Mouse (Mus musculus) embryonic facial prominence, embryonic 10.5 days (tissue): ENCODE results near the gene Bcl2l13. TPM values are rescaled to one million over a fixed set of nuclear protein-coding genes. Genes with fewer than 3 reads are reported as not detected.

ENCODE experiments used
- DNase-seq: peaks from one replicate; pipeline ENCODE4 v3.0.0-alpha.2; 2017; ENCODE audit warnings: low spot score
- H3K27ac ChIP-seq: fragments of 300-500 bp; sonication (generic); replicated peaks from 2 replicates; pipeline ENCODE4 v1.5.1; 2016; ENCODE audit warnings: mild to moderate bottlenecking
- H3K27me3 ChIP-seq: fragments of 300-500 bp; sonication (generic); replicated peaks from 2 replicates; pipeline ENCODE4 v1.6.1; 2016; ENCODE audit warnings: low read depth, mild to moderate bottlenecking; ENCODE audit not compliant: poor library complexity, severe bottlenecking
- H3K36me3 ChIP-seq: fragments of 300-500 bp; sonication (generic); replicated peaks from 2 replicates; pipeline ENCODE4 v1.6.1; 2016; ENCODE audit warnings: mild to moderate bottlenecking, moderate library complexity
- H3K4me1 ChIP-seq: fragments of 300-500 bp; sonication (generic); 2 replicates; pipeline ENCODE4 v1.6.1; 2016
- H3K4me3 ChIP-seq: fragments of 300-500 bp; sonication (generic); 2 replicates; pipeline ENCODE4 v1.5.1; 2016; ENCODE audit warnings: mild to moderate bottlenecking, moderate library complexity
- H3K9me3 ChIP-seq: fragments of 300-500 bp; sonication (generic); 2 replicates; pipeline ENCODE4 v1.6.1; 2016; ENCODE audit warnings: mild to moderate bottlenecking
- WGBS: fragments of 180-500 bp; shearing (Covaris S2); methylation state at CpG from one replicate; pipeline ENCODE4 v1.1.7; 2016; 5-methylcytosine and 5-hydroxymethylcytosine counted together
- polyA plus RNA-seq: library from polyadenylated mRNA; unstranded; fragments of >200 nt; fragmentation: Nextera tagmentation; extraction: Ambion mirVana; gene quantifications from 2 replicates; pipeline ENCODE4 v1.2.1, GENCODE M21; 2016

Gene Bcl2l13
- polyA plus RNA-seq, 1 experiment from 2014 or later = 45.1 TPM

GRCm38 (mm10) chr6:120927765-120928164 lies 91.8 kb downstream of the Bcl2l13 start:
- Histone ChIP-seq H3K4me1 (0 out of 2 replicates have a peak, but pooled peaks cover 3% of the 10 kb centered on the region), H3K36me3 (peaks cover 11% of the 10 kb centered on the region), H3K4me3 (no peak overlapping the region), H3K27ac (no peak overlapping the region), H3K27me3 (no peaks in the 10 kb centered on the region), H3K9me3 (no peaks in the 10 kb centered on the region)
- 73% methylated on average over 3 of the region's 3 CpGs for WGBS
- DNase-seq = no peak

- Histone ChIP-seq H3K36me3 (peaks cover 26% of the 10 kb centered on the region), H3K4me1 (0 out of 2 replicates have a peak, but pooled peaks cover 3% of the 10 kb centered on the region), H3K27me3 (no peaks in the 10 kb centered on the region), H3K9me3 (no peaks in the 10 kb centered on the region), H3K27ac (no peak overlapping the region), H3K4me3 (no peak overlapping the region)
- 48% methylated on average over 1 of the region's 1 CpGs for WGBS
- no peak for DNase-seq
These were observed 93.4 kb downstream of the Bcl2l13 start for GRCm38 (mm10) chr6:120929421-120929820.

DNA sequence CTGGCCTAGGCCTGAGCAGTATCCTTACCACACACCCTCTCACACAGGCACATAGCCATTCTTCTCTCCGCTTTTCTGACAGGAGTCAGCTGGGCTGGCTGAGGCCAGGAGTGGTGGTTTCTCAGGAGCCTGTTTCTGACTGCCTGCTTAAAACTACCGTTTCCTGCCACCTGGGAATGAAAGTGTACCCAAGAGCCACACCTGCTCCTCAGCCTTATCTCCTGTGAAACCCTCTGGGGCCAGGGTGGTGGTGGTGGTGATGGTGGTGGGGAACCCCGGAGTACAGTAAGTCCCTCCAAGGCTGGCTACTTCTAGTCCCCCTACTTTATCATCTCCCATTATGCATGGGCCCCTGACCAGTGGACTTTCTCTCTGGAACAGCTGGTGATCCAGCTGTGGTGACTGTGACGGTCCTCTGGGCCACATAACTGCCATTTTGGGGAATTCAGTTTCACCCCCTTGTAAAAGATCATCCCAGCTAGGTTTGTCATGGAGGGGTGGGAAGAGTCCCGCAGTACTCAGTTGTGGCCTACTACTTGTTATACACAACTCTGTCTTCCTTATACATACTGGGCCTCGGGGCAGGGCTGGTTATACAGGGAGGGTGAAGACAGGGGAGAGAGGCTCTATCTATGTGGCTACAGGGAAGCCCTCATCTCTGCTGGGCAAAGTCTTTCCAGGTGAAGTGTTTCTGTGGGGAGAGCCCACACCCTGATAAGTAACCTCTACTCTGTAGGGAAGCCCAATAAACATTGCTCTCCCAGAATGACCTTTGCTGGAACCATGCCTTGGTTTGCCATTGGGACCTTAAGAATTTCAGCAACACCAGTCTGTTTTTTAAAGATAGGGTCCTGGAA lies 94.7 kb downstream of the Bcl2l13 start:
- 84% methylated on average over 6 of the region's 6 CpGs for WGBS
- Histone ChIP-seq H3K36me3 (peaks cover 33% of the 10 kb centered on the region), H3K27me3 (no peaks in the 10 kb centered on the region), H3K4me1 (0 out of 2 replicates have a peak, but pooled peaks cover 3% of the 10 kb centered on the region), H3K9me3 (no peaks in the 10 kb centered on the region), H3K4me3 (no peak overlapping the region), H3K27ac (no peak overlapping the region)
- no peak for DNase-seq

DNA sequence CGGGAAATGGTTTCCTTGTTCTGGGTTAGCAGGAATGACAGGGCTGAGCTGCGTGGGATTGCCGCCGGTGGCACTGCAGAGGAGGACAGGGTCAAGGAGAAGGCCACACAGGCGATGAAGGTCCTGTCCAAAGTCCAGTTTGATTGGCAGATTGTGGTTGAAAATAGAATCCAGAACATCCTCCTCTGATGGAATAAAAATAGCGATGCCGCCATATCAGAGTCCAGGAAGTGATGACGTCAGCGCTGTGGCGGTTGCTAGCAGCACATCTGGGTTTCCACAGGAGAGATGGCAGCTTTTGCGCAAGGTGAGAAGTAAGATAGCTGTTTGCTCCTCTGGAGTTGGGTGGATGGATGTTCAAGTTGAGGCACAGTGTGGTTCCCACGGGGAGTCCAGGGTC lies 96.6 kb downstream of the Bcl2l13 start:
- Histone ChIP-seq H3K4me3 (no peak overlapping the region), H3K27ac (no peak overlapping the region), H3K4me1 (0 out of 2 replicates have a peak, but pooled peaks cover 3% of the 10 kb centered on the region), H3K9me3 (no peaks in the 10 kb centered on the region), H3K27me3 (no peaks in the 10 kb centered on the region), H3K36me3 (peaks cover 33% of the 10 kb centered on the region)
- WGBS = 92% methylated on average over 12 of the region's 12 CpGs
- DNase-seq = no peak

- Histone ChIP-seq H3K9me3 (no peaks in the 10 kb centered on the region), H3K4me1 (peaks cover 10% of the 10 kb centered on the region), H3K36me3 (peaks cover 33% of the 10 kb centered on the region), H3K27me3 (no peaks in the 10 kb centered on the region), H3K27ac (no peak overlapping the region), H3K4me3 (no peak overlapping the region)
- DNase-seq = no peak
- WGBS = 87% methylated on average over 7 of the region's 7 CpGs
These were observed 97.7 kb downstream of the Bcl2l13 start for GRCm38 (mm10) chr6:120933670-120934069.

DNA sequence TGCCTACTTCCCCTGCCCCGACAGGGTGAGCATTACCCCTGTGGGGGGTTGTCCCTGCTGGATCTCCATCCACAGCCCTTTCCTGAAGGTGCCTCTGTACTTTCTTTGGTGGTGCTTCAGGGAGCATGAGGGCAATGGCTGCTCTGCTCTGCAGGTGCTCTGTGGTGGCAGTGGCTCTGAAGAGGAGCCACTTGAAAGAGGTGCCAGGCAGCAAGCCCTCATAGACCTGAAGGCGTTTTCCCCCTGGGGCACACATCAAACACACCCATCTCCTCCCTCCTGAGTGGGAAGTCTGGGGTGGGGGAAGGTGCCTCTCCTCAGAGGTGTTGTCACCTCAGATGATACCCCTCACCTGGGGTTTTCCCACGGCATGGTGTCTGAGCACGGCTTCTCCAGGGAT lies 98.2 kb downstream of the Bcl2l13 start:
- no peaks in the 10 kb centered on the region for H3K27me3 ChIP-seq
- WGBS = 85% methylated on average over 4 of the region's 4 CpGs
- H3K36me3 ChIP-seq = peaks cover 33% of the 10 kb centered on the region
- no peak for DNase-seq
- H3K9me3 ChIP-seq = no peaks in the 10 kb centered on the region
- H3K4me3 ChIP-seq = no peak overlapping the region
- H3K27ac ChIP-seq = no peak overlapping the region
- peaks cover 10% of the 10 kb centered on the region for H3K4me1 ChIP-seq

GRCm38 (mm10) chr6:120937104-120937617 lies 101.1 kb downstream of the Bcl2l13 start:
- 83% methylated on average over 16 of the region's 16 CpGs for WGBS
- peaks cover 28% of the 10 kb centered on the region for H3K36me3 ChIP-seq

GRCm38 (mm10) chr6:120937999-120938608 lies 102.1 kb downstream of the Bcl2l13 start:
- no peak overlapping the region for H3K4me3 ChIP-seq
- peaks cover 10% of the 10 kb centered on the region for H3K4me1 ChIP-seq
- peaks cover 19% of the 10 kb centered on the region for H3K36me3 ChIP-seq
- H3K9me3 ChIP-seq = no peaks in the 10 kb centered on the region
- H3K27ac ChIP-seq = no peak overlapping the region
- no peaks in the 10 kb centered on the region for H3K27me3 ChIP-seq
- 79% methylated on average over 11 of the region's 11 CpGs for WGBS
- DNase-seq = no peak

More at GRCm38 (mm10) chr6:120937104-120937617, 101.1 kb downstream of the Bcl2l13 start:
- no peak overlapping the region for H3K4me3 ChIP-seq
- no peak for DNase-seq
- no peaks in the 10 kb centered on the region for H3K9me3 ChIP-seq
- H3K4me1 ChIP-seq = peaks cover 10% of the 10 kb centered on the region
- H3K27ac ChIP-seq = no peak overlapping the region
- H3K27me3 ChIP-seq = no peaks in the 10 kb centered on the region

DNA sequence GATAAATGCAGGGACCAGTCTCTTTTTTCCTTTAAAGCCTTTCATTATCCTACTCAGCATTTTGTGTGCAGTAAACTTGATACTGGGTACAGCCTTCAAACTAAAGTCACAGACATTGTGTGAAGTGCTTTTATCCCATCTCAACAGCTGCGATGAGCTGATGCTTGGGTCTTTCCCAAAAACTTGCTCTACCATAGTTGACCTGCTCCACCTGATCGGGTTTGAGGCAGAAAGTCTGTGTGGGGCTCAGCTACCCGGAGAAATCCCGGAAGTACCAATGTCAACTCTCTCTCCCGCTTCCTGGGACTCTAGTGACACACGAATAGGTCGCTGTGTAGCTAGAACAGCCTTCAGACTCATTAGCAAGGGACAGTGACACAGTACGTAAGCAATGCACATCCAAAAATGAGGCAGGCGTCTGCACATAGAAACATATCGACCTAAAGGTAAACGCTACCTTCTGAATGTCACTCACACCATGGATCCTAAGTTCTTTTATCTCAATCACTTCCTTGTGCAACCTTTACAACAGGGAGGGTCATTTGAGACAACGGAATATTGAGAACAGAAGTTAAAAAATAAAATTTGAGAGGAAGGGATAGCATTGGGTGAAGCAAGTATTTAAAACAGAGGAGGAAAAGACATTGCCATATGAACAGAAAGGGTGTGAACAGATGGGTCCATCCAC lies 102.9 kb downstream of the Bcl2l13 start:
- Histone ChIP-seq H3K4me1 (peaks cover 10% of the 10 kb centered on the region), H3K27me3 (no peaks in the 10 kb centered on the region), H3K27ac (no peak overlapping the region), H3K9me3 (no peaks in the 10 kb centered on the region), H3K36me3 (peaks cover 12% of the 10 kb centered on the region), H3K4me3 (no peak overlapping the region)
- DNase-seq = no peak
- 91% methylated on average over 12 of the region's 12 CpGs for WGBS

GRCm38 (mm10) chr6:120939783-120940182 lies 103.8 kb downstream of the Bcl2l13 start:
- no peaks in the 10 kb centered on the region for H3K9me3 ChIP-seq
- H3K27ac ChIP-seq = no peak overlapping the region
- H3K4me1 ChIP-seq = peaks cover 10% of the 10 kb centered on the region
- no peaks in the 10 kb centered on the region for H3K27me3 ChIP-seq
- DNase-seq = no peak
- no peak overlapping the region for H3K4me3 ChIP-seq
- 78% methylated on average over 3 of the region's 3 CpGs for WGBS
- peaks cover 4% of the 10 kb centered on the region; the same call in 1 of the 2 replicates for H3K36me3 ChIP-seq

DNA sequence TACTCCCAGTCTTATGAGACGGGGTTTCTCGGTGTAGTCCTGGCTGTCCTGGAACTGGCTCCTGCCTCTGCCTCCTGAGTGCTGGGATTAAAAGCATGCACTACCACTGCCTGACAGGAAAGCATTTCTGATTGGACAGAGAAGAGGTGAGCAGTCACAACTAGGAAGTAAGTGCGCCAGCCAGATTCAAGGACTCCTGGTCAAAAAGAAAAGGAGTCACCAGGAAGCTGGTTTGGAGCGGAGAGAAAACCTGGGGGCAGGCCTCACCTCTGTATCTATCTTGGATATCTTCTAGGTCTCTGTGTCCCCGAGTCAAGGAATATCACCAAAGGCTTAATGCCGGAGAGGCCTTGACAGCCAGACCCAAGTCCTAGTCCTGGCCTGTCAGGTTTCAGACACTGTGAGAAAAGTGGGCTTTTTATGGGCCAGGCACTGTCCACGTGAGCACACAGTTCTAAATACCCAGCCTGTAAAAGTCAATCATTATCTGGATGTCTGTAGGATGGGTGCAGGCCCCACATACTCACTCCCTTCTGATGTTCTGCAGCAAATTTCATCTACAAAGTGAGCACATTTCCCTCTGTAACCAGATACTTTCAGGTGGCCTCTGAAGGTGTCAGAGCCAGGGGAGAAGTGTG lies 104.6 kb downstream of the Bcl2l13 start:
- no peak overlapping the region for H3K4me3 ChIP-seq
- H3K27me3 ChIP-seq = no peaks in the 10 kb centered on the region
- no peaks in the 10 kb centered on the region; the same call in 1 of the 2 replicates for H3K36me3 ChIP-seq
- no peak for DNase-seq
- H3K27ac ChIP-seq = no peak overlapping the region
- no peaks in the 10 kb centered on the region for H3K9me3 ChIP-seq
- H3K4me1 ChIP-seq = peaks cover 10% of the 10 kb centered on the region
- 87% methylated on average over 7 of the region's 7 CpGs for WGBS

- H3K4me3 ChIP-seq = no peak overlapping the region
- no peaks in the 10 kb centered on the region for H3K9me3 ChIP-seq
- no peak overlapping the region for H3K27ac ChIP-seq
- WGBS = 85% methylated on average over 7 of the region's 7 CpGs
- H3K36me3 ChIP-seq = no peaks in the 10 kb centered on the region; the same call in 1 of the 2 replicates
- H3K27me3 ChIP-seq = no peaks in the 10 kb centered on the region
- H3K4me1 ChIP-seq = peaks cover 10% of the 10 kb centered on the region
- no peak for DNase-seq
These were observed 105.1 kb downstream of the Bcl2l13 start for GRCm38 (mm10) chr6:120941084-120941481.
